Mouse (Mus musculus): ENCODE results near the gene Herc4. TPM values are rescaled to one million over a fixed set of nuclear protein-coding genes. Genes with fewer than 3 reads are reported as not detected.

The Herc4 gene
- total RNA-seq, 2 experiments from 2014 or later = 36.7 to 40.8 TPM

DNA sequence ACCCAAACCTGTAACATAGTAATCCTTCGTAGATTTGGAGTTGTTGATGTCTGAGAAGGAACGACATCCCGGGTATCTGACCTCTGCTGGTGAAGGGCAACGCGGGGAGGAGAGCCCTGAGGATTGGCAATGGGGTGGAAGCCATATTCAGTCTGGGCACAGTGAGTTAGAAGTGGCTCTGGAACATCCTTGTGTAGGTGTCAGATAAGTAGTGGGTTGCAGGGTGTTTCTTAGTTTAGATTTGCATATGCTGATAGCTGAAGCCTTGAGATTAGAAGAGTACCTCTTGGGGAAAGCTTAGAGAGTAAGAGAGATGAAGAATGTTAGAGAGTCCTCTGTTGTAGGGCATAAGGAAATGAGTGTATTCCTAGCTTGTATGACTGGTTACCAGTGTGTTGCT, 29.3 kb downstream of the Herc4 start:
- Histone ChIP-seq H3K27ac (no peak overlapping the region), H3K4me3 (no peak overlapping the region)
- no peak for DNase-seq (ENCODE audit: low spot score in 2 of 2)
- TF ChIP-seq CTCF (conservative IDR thresholded peaks at IDR 0.05) = no peak

DNA sequence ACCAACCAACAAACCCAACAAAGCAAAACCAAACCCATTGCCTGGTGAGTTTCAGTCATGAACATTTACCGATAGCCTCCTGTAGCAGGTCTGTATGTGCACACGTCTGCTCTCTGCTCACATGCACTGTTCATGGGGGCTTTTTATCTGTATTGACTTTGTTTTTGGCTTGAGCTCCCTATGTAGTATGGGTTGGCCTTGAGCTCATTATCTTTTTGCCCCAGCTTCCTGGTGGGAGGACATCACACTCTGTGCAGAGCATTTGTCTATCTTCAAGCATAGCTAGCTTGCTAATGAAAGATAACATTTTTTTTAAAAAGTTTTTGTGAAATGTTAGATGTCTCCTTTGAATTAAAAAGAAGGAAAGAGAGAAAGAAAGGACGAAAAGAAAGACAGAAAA, 33.4 kb downstream of the Herc4 start:
- H3K4me3 ChIP-seq = no peak overlapping the region
- TF ChIP-seq CTCF (conservative IDR thresholded peaks at IDR 0.05) = no peak
- no peak for DNase-seq (ENCODE audit: low spot score in 2 of 2)
- no peak overlapping the region for H3K27ac ChIP-seq

DNA sequence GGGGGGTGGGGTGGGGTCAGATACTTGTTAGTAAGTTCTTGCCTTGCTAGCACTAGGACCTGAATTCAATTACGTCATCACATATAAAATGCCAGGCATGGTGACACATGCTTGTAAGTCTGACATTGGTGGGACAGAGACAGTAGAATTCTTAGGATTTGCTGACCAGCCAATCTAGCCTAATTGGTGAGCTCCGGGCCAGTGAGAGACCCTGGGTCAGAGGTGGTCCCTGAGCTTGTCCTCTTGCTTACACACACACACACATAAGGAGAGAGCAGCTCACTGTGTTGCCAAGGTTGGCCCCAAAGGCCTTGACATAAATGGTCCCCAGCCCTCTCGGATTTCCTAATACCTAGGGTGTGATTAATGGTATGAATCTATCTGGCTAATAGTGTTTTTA, 36.2 kb downstream of the Herc4 start:
- no peak for DNase-seq (ENCODE audit: low spot score in 2 of 2)
- no peak overlapping the region for H3K4me3 ChIP-seq
- no peak for TF ChIP-seq CTCF (conservative IDR thresholded peaks at IDR 0.05)
- no peak overlapping the region for H3K27ac ChIP-seq

DNA sequence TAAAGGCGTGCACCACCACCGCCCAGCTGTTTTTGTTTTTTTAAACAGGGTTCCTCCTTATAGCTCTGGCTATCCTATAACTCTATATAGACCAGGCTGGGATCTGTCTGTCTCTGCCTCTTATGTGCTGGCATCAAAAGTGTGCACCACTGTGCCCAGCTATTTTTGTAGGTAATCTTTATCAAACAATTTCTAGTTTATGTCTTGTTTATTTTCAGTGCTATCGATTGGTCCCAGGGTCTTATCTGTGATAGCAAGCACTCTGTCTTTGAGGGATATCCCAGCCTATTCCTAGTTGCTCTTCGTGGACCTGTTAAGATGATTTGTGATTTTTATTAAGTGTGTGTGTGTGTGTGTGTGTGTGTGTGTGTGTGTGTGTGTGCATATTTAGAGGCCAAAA, 38.8 kb downstream of the Herc4 start:
- DNase-seq (ENCODE audit: low spot score in 2 of 2) = no peak
- Histone ChIP-seq H3K4me3 (no peak overlapping the region), H3K27ac (no peak overlapping the region)
- no peak for TF ChIP-seq CTCF (conservative IDR thresholded peaks at IDR 0.05)

DNA sequence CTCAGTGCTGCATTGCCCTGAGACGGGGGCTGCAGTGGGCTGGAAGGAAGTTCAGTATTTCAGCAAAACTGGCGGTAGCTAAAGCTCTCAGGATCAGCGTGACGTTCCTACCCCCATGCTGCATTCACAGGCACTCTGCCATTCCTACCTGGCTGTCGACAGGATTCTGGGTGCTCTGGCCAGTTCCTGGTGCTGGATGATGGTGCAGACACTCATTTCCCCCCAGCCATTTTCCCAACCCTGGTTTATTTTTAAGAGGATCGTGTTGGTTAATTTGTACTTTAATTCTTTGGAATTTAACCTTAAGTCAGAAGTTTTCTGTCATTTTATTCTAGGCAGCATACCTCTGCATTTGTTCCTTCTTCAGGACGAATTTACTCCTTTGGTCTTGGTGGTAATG, 39.2 kb downstream of the Herc4 start:
- no peak for TF ChIP-seq CTCF (conservative IDR thresholded peaks at IDR 0.05)
- H3K4me3 ChIP-seq = no peak overlapping the region
- DNase-seq (ENCODE audit: low spot score in 2 of 2) = no peak
- no peak overlapping the region for H3K27ac ChIP-seq

DNA sequence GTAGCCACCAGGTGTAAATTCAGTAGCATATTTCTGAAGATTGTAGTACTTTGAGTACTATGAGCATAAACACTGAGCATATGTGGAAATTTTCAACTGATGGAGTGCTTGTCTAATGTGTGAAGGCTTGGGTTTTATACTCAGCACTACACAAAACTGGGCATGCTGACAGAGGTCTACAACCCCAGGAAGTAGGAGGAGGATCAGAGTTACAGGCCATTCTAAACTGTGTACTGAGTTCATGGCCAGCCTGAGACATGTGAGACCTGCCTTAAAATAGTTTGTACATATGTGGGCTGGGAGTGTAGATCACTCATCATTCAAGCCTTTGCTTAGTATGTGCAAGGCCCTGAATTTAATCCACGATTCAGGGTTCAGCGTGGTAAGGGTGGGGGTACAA, 58.7 kb downstream of the Herc4 start:
- no peak for DNase-seq (ENCODE audit: low spot score in 2 of 2)
- Histone ChIP-seq H3K4me3 (no peak overlapping the region), H3K27ac (no peak overlapping the region)
- TF ChIP-seq CTCF (conservative IDR thresholded peaks at IDR 0.05) = no peak

DNA sequence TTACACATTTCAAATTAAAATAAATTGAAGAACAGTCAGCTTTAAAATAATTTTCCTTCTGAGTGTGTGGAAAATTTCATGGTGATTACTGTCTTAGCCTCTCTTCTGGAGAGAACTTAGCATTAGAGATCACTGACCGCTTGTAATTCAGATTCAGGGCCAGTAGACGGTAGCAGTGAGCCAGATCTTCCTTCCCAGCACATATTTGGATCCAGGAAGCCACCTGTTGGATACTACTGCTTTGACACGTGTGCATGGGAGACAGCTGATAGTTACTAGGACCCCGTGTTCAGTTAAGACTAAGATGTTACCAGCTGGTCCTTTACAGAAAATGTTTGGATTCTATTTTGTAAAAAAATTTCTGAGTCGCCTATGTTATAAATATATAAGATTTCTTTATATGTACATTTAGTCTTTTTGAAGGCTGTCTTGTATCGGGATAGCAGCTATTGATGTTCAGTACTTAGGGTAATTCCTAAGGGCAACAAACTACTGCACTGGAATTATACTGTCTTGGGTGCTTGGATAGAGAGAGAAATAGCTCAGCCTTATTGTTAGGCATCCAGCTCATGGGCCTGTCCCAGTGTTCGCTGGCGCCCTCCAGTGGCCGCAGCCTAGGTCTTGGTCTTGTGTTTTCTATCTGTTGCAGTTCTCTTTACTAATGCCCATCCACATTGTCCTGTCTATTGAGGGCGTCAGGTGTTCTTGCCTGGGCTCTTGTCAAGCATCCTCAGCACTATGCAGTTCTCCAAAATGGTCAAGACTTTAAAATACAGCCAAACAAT, 65.2 kb downstream of the Herc4 start:
- peak; percentile 59 to 88 for DNase-seq (ENCODE audit: low spot score in 2 of 2)
- Histone ChIP-seq H3K4me3 (no peak overlapping the region), H3K27ac (no peak overlapping the region)
- peak; percentile 73 for TF ChIP-seq CTCF (conservative IDR thresholded peaks at IDR 0.05)

DNA sequence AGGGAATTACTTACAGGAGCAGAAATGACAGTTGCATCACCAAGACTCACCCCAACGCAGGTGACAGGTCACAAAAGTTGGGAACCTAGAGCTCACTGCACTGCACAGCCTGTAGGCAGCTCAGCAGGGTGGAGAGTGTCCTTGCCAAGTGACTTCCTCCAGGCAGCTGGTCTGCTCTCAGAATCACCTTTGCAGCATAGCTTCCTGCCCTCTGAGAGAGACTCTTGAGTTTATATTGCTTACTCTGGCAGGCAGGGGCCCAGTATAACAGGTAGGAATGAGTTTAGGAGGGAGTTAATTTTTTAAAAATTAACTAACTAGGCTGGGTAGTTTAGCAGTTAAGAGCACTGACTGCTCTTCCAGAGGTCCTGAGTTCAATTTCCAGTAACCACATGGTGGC, 70.1 kb downstream of the Herc4 start:
- no peak for DNase-seq (ENCODE audit: low spot score in 2 of 2)
- H3K4me3 ChIP-seq = no peak overlapping the region
- no peak for TF ChIP-seq CTCF (conservative IDR thresholded peaks at IDR 0.05)
- H3K27ac ChIP-seq = no peak overlapping the region

DNA sequence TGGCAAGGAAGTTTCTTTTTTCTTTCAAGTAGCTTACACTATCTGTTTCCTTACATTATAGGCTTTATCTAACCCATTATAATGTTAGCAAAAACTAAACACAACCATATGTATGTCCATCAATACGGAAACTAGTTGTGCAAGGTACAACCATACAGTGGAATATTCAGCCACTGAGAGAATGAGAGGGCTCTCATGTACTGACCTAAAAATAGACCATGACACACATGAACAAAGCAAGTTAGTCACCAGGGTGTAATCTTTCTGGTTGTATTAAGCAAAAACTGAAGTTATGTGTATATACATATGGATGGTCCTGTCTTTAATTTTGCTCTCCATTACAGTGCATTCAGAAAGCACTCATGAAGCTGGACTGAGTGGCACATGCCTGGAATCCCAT, 83.5 kb downstream of the Herc4 start:
- Histone ChIP-seq H3K4me3 (no peak overlapping the region), H3K27ac (no peak overlapping the region)
- no peak for TF ChIP-seq CTCF (conservative IDR thresholded peaks at IDR 0.05)
- DNase-seq (ENCODE audit: low spot score in 2 of 2) = no peak

DNA sequence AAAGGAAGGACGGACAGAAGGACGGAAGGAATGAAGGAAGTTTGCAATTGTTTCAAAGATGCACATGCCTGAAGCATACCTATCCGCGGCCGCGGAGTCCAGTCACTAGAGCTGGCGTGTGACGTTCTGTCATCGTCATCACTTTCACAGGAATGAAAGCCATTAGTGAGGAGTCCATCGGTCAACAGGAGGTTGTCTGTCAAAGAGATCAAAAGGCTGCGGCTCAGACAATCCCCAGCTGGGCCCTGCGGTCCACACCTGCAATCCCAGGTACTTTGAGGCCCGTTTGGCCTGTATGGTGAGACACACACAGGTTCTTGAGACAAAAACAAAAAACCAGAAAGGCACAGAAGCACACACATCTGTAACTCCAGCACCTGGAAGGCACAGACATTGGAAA, 93.3 kb downstream of the Herc4 start:
- no peak overlapping the region for H3K27ac ChIP-seq
- no peak for TF ChIP-seq CTCF (conservative IDR thresholded peaks at IDR 0.05)
- DNase-seq (ENCODE audit: low spot score in 2 of 2) = no peak
- peak overlapping the region; percentile 21; the same call in 1 of the 2 replicates for H3K4me3 ChIP-seq

DNA sequence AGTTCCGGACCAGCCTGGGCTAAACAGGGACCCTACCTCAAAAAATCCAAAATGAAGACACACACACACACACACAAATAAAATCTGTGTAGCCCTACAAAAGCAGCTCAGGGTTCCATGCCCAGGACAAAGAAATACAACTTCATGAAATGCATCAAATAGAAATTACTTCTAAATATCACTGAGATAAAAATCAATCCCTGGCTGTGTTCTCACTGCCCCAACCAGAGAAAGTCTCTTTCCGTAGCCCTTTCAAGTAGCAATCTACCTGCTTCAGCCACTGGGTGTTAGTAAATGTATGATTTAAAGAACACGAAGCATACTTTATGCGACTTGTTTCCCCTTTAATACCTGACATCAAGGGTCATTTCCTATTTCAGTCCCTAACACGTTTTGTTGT, 93.7 kb downstream of the Herc4 start:
- H3K27ac ChIP-seq = no peak overlapping the region
- no peak for DNase-seq (ENCODE audit: low spot score in 2 of 2)
- peak overlapping the region; percentile 71 for H3K4me3 ChIP-seq
- TF ChIP-seq CTCF (conservative IDR thresholded peaks at IDR 0.05) = no peak

DNA sequence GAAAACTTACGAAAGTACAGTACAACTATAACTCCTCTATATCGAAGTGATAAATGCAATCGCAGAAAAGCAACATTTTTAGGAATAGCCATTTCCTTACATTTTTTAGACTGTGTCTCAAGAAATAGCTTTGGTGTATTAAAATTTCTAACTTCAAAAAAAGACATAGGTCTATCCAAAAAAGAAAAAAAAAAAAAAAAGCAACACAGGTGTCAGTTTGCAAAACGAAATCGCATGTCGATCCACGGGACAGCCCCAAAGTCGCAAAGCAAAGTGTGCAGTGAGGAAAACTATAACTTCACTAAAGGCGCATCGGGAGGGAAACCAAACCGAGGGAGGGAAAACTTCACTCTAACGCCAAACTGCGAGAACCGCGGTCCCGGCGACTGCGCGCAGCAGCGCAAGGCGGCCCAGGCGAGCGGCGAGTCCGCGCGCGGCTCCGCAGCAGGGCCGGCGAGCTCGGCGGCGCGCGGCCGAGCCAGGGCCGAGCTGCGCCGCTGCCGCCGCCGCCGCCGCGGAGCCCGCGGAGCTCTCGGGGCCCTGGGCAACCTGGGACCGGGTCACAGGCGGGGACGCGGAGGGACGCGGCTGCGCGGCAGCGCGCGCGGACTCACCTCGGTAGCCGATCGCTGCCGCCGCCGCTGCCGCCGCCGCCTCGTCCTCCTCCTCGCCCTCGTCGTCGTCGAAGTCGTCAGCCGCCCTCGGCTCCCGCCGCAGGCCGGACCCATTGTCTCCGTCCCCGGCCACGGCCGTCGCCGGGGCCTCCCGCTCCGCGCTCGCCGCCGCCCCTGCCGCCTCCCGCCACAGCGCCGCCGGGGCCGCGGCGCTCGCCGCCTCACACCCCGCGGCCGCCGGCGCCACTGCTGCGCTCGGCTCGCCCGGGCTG, 94.6 kb downstream of the Herc4 start:
- no peak for TF ChIP-seq CTCF (conservative IDR thresholded peaks at IDR 0.05)
- H3K4me3 ChIP-seq = peak overlapping the region; percentile 71
- peak overlapping the region; percentile 90 for H3K27ac ChIP-seq
- peak; percentile 21 to 39 for DNase-seq (ENCODE audit: low spot score in 2 of 2)

DNA sequence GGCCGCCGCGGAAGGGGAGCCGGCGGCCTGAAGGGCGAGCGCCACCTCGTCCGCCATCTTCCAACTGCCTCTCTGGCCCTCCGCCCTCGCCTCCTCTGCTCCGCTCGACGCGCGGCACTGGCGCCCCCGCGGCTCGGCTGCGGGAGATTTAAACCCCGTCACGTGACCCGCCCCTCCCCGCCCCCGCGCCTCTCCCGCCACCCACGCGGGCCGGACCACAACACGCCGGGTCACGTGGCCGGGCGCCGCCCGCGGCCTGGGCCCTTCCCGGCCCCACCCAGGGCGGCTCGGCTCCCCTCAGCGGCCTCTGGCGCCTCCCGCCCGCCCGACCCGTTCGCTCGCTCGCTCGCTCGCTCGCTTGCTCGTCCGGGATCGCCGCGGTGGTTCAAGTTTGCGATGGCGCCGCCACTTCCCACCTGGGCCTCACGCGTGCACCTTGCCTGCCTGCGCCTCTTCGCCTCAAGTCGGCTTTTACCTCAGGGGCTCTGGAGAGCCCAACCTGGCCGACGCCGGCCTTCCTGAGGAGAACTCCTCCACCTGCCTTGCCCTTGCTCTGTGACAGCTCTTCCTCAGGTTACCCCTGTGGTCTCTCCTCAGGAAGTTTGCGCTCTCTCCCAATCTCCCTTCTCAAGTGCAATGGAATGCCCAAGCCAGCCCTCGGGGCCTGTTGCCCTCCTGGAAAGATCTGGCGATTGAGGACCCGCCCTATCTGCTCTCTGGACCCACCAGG, 95.5 kb downstream of the Herc4 start:
- DNase-seq (ENCODE audit: low spot score in 2 of 2) = peak; percentile 66 to 83
- no peak; the same call in 1 of the 2 replicates for TF ChIP-seq CTCF (conservative IDR thresholded peaks at IDR 0.05)
- Histone ChIP-seq H3K27ac (peak overlapping the region; percentile 90), H3K4me3 (peak overlapping the region; percentile 71)
